Mouse (Mus musculus) liver, embryonic 12.5 days (tissue): Measurements from ENCODE around the gene D17H6S53E. TPM values are rescaled to one million over a fixed set of nuclear protein-coding genes. Genes with fewer than 3 reads are reported as not detected.
"Not testable (repeated sequence)": the region's sequence is repeated elsewhere in the genome, so short reads cannot be mapped to it uniquely, and the experiment has no call there.

Experiments used
- ATAC-seq: fragments of 200-750 bp; cut with Nextera tagmentation; 2 replicates; pipeline ENCODE4 v1.8.0; 2017; ENCODE audit warnings: moderate number of reproducible peaks, mild to moderate bottlenecking, moderate library complexity
- H3K27ac ChIP-seq: fragments of 300-500 bp; sonication (generic); 2 replicates; pipeline ENCODE4 v1.5.1; 2016; ENCODE audit warnings: mild to moderate bottlenecking
- H3K27me3 ChIP-seq: fragments of 300-500 bp; sonication (generic); replicated peaks from 2 replicates; pipeline ENCODE4 v1.6.1; 2016; ENCODE audit warnings: mild to moderate bottlenecking, moderate library complexity
- H3K36me3 ChIP-seq: fragments of 300-500 bp; sonication (generic); 2 replicates; pipeline ENCODE4 v1.6.1; 2016; ENCODE audit warnings: mild to moderate bottlenecking, moderate library complexity
- H3K4me1 ChIP-seq: fragments of 300-500 bp; sonication (generic); 2 replicates; pipeline ENCODE4 v1.6.1; 2016
- H3K4me2 ChIP-seq: fragments of 300-500 bp; sonication (generic); 2 replicates; pipeline ENCODE4 v1.6.1; 2016; ENCODE audit warnings: mild to moderate bottlenecking, moderate library complexity
- H3K4me3 ChIP-seq: fragments of 300-500 bp; sonication (generic); 2 replicates; pipeline ENCODE4 v1.5.1; 2016; ENCODE audit warnings: mild to moderate bottlenecking, moderate library complexity
- H3K9ac ChIP-seq: fragments of 300-500 bp; sonication (generic); 2 replicates; pipeline ENCODE4 v1.6.1; 2016; ENCODE audit warnings: mild to moderate bottlenecking, moderate library complexity
- H3K9me3 ChIP-seq: fragments of 300-500 bp; sonication (generic); replicated peaks from 2 replicates; pipeline ENCODE4 v1.6.1; 2016; ENCODE audit warnings: mild to moderate bottlenecking, moderate library complexity
- WGBS: fragments of 180-500 bp; shearing (Covaris S2); methylation state at CpG from one replicate; pipeline ENCODE4 v1.1.7; 2016; ENCODE audit not compliant: insufficient replicate concordance; 5-methylcytosine and 5-hydroxymethylcytosine counted together
- polyA plus RNA-seq: library from polyadenylated mRNA; unstranded; fragments of >200 nt; fragmentation: Nextera tagmentation; extraction: Ambion mirVana; gene quantifications from 2 replicates; pipeline ENCODE4 v1.2.1, GENCODE M21; 2016

D17H6S53E gene
- polyA plus RNA-seq, 1 experiment from 2014 or later: 4.3 TPM

DNA sequence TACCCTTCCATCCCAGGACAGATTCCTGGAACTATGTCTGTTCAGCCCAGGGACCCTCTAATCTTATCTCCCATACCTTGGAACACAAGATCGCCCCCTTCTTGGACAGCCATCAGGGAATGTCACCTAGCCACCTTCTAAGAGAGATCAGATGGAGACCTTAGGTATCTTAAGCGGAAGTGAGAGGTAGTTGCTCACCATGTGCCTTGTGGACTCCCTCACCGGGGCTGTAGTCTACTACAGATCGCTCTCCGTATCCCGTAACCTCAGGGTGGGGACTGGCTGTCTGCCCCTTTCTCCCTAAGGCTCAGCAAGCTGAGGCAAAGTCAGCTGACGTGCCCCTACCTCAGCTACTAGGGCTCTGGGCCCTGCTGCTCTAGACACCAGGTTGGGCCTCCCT lies 22.1 kb upstream of the D17H6S53E start:
- WGBS: 67% methylated on average over 7 of the region's 7 CpGs
- Histone ChIP-seq H3K4me2 (peak overlapping the region; percentile 50), H3K27ac (peak overlapping the region; percentile 82), H3K9ac (peak overlapping the region; percentile 57), H3K36me3 (peaks cover 50% of the 10 kb centered on the region), H3K9me3 (no peaks in the 10 kb centered on the region), H3K4me1 (peaks cover 55% of the 10 kb centered on the region), H3K27me3 (no peaks in the 10 kb centered on the region), H3K4me3 (no peak overlapping the region)
- ATAC-seq: no peak

DNA sequence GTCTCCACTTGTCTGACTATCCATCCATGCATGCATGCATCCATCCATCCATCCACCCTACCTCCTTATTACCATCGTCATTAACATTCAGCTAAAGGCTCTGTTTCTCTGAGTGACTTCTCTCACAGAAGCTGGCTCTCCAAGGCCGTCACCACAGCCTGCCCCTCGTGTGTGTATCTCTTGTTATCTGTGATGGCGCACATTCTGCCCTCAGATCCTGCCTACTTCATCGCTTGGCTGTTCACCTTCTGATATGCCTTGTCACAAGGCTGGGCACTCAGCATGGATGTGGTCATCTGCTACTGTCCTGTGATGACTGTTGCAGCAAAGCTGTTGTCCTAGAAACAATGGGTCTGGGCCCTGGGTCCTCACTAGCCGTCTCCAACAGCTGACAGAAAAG lies 21.4 kb upstream of the D17H6S53E start:
- H3K4me2 ChIP-seq: peak overlapping the region; percentile 50
- no peak overlapping the region for H3K4me3 ChIP-seq
- peak overlapping the region; percentile 57 for H3K9ac ChIP-seq
- peaks cover 43% of the 10 kb centered on the region for H3K36me3 ChIP-seq
- H3K4me1 ChIP-seq: peaks cover 54% of the 10 kb centered on the region
- H3K27ac ChIP-seq: peak overlapping the region; percentile 82
- H3K27me3 ChIP-seq: no peaks in the 10 kb centered on the region
- H3K9me3 ChIP-seq: no peaks in the 10 kb centered on the region
- WGBS: 20% methylated on average over 6 of the region's 6 CpGs
- ATAC-seq: peak; percentile 87

DNA sequence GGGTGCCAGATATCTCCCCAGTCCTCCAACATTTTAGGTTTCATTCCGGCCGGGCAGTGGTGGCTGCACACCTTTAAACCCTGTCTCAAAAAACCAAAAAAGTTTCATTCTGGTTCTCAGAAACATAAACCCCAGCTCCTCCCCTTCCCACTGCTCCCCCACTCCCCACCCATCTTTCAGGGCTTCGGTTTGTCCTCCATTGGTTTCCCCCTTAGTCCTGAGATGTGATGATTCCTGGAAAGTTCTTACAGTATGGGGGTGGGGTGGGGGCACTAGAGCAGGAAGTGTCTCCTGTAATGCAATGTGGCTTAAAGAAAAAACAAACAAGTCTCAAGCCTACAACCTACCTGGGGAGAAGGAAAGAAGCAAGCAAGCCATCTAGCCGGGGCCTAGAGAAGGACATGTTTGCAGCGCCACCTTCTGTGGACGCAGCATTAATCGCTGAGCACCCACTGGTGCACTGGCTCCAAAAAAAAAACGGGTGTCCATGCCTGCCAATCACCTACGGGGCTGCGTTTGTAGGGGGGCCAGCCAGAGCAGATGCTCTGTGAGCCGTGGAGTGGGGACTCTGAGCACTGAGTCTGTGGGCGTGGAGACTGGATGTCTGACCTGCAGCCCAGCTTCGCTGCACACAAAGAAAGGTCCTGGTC lies 20.3 kb upstream of the D17H6S53E start:
- Histone ChIP-seq H3K9me3 (no peaks in the 10 kb centered on the region), H3K9ac (peak overlapping the region; percentile 45; the same call in 1 of the 2 replicates), H3K4me1 (peaks cover 45% of the 10 kb centered on the region), H3K27me3 (no peaks in the 10 kb centered on the region), H3K36me3 (peaks cover 32% of the 10 kb centered on the region), H3K4me3 (no peak overlapping the region), H3K4me2 (peak overlapping the region; percentile 26), H3K27ac (peak overlapping the region; percentile 82)
- 25% methylated on average over 13 of the region's 13 CpGs for WGBS
- no peak; the same call in 1 of the 2 replicates for ATAC-seq

DNA sequence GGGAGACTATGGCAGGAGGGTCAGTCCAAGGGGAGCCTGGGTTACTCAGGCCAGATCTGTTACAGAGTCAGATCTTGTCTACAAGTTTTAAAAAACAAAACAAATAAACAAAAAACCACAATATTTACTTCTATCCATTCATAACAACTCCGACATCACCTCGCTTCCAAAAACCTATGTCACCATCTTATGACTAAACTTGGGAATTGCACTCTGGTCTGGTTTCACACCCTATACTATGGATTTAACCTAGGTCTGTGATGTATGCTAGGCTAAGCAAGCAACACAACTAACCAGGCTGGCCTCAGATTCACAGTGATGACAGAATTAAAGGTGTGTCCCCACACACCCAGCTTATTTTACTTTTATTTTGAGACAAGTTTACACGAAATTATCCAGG lies 19.7 kb upstream of the D17H6S53E start:
- no peak overlapping the region for H3K4me2 ChIP-seq
- no peaks in the 10 kb centered on the region for H3K9me3 ChIP-seq
- no peak overlapping the region for H3K27ac ChIP-seq
- H3K9ac ChIP-seq: no peak overlapping the region
- H3K27me3 ChIP-seq: 0 out of 2 replicates have a peak, but pooled peaks cover 3% of the 10 kb centered on the region
- peaks cover 45% of the 10 kb centered on the region for H3K4me1 ChIP-seq
- no peak for ATAC-seq
- H3K36me3 ChIP-seq: peaks cover 26% of the 10 kb centered on the region
- no peak overlapping the region for H3K4me3 ChIP-seq
- 70% methylated on average over 3 of the region's 3 CpGs for WGBS

DNA sequence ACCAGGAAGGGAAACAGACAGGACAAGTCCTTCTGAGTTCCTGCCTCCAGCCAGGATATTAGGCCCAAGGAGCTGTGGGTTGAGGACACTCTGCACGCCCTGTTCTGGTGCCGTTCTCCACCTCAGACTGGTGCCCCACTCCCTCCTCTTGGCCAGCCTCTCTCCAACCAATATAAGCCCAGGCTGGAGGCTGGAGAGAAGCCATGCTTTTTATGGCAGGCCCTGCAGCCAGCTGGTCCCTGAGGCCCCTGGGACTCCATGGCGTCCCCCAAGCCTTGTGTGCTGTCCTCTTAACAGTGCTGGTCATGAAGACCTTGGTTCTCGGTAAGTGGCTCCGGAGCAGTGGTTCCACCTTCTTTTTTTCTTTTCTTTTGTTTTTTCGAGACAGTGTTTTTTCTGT lies 18.1 kb upstream of the D17H6S53E start, which contains the start of gene Ly6g5c:
TSS of gene Ly6g5c (plus strand) at position 183 of the 400 bp plus-strand sequence.
- no peaks in the 10 kb centered on the region for H3K9me3 ChIP-seq
- peaks cover 33% of the 10 kb centered on the region for H3K4me1 ChIP-seq
- no peak within 1 kb of the TSS for H3K27ac ChIP-seq
- no peak within 1 kb of the TSS for H3K4me3 ChIP-seq
- H3K9ac ChIP-seq: no peak within 1 kb of the TSS
- 80% methylated on average over 6 of the region's 6 CpGs for WGBS
- H3K36me3 ChIP-seq: peaks cover 10% of the 10 kb centered on the region
- 0 out of 2 replicates have a peak, but pooled peaks cover 4% of the 10 kb centered on the region for H3K27me3 ChIP-seq
- H3K4me2 ChIP-seq: no peak within 1 kb of the TSS
- no peak for ATAC-seq

DNA sequence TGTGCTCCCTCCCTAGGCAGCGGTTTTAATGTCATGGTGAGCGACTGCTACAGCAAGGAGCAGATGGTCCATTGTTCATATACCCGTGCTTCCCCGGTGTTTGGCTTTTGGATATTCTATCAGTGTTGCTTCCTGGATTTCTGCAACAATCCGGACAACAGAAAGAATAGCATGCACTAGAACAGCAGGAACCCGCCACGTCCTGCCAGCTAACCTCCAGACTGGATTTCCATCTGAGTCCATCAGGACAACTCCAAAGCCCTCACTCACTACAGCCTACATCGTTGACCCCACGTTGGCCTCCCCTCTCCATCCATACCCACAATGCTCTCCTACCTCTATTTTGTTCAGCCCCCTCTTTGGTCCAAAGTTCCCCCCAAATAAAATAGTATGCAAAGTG lies 14.4 kb upstream of the D17H6S53E start:
- no peaks in the 10 kb centered on the region for H3K9me3 ChIP-seq
- no peak for ATAC-seq
- H3K27me3 ChIP-seq: 0 out of 2 replicates have a peak, but pooled peaks cover 4% of the 10 kb centered on the region
- no peak overlapping the region for H3K9ac ChIP-seq
- no peak overlapping the region for H3K27ac ChIP-seq
- WGBS: 68% methylated on average over 9 of the region's 9 CpGs
- H3K36me3 ChIP-seq: peaks cover 30% of the 10 kb centered on the region
- no peaks in the 10 kb centered on the region for H3K4me1 ChIP-seq
- no peak overlapping the region for H3K4me3 ChIP-seq
- H3K4me2 ChIP-seq: no peak overlapping the region

DNA sequence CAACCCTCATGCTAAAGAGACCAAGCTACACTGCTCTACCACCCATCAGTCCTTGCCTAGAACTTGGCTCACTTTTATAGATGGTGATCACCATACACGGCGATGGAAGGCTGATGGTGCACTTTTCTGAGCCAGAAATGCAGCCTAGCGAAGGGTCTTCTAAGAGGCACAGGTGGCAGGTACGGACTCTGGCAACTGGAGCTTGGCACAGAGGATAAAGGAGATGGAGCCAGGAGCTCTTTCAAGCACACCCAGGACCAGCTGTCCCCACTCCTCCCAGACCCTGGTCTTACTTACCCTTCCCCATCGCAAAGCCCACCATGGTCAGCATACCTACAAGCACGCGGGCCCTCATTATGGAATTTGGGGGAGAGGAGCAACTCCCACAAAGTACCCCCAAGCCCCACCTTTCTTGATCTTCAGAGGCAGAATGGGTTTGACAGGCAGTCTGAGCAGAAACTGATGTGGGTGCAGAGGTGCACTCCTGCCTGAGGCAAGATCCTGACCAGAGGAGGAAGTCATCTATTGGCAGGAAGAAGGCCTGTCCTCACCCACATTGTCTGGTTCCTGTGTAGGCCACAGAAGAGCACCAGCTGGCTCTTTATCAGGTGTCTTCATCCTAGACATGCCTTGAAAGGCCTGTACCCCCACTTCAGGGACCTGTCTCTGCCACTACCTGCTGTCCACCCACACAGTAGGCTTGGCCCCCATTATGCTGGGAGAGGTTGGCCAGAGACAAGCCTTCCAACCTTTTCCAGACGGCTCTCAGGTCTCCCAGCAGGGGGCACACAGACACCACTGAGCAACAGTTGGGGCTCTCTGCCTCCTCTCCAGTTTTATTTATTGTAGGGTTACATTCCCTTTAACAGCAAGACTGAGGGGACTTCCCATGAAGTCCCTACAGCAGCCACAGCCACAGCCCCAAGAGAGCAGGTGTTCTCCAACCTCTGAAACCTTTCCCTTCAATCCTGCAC lies 10.8 kb upstream of the D17H6S53E start, which contains the start of gene Ly6g5b:
TSS of gene Ly6g5b (minus strand) at position 383 of the 974 bp plus-strand sequence.
- H3K4me3 ChIP-seq: no peak within 1 kb of the TSS
- H3K9ac ChIP-seq: no peak within 1 kb of the TSS
- no peaks in the 10 kb centered on the region for H3K9me3 ChIP-seq
- no peak within 1 kb of the TSS for H3K27ac ChIP-seq
- no peak within 1 kb of the TSS for H3K4me2 ChIP-seq
- H3K27me3 ChIP-seq: 0 out of 2 replicates have a peak, but pooled peaks cover 4% of the 10 kb centered on the region
- 77% methylated on average over 8 of the region's 8 CpGs for WGBS
- peaks cover 12% of the 10 kb centered on the region for H3K4me1 ChIP-seq
- no peak for ATAC-seq
- H3K36me3 ChIP-seq: peaks cover 59% of the 10 kb centered on the region

DNA sequence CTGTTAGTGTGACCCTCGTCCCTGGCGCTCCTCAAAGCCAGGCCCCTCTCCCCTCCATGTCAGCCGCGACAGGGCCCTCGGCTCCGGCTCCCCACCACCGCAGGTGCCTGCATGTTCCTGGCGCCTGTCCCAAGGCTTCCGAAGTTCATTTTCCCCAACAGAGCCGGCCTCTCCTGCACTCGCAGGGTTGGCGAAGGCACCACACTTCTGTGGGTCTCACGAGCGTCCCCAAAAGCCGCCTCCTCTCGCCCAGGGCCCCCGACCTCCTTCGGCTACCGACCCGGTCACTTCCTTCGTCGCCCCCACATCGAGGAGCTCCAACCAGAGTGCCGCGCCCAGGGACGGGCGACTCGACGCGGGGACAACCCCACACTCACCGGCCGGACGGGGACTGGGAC lies 5.4 kb upstream of the D17H6S53E start:
- Histone ChIP-seq H3K27ac (peak overlapping the region; percentile 64), H3K9me3 (no peaks in the 10 kb centered on the region), H3K27me3 (no peaks in the 10 kb centered on the region), H3K9ac (peak overlapping the region; percentile 92), H3K4me3 (peak overlapping the region; percentile 82), H3K4me2 (peak overlapping the region; percentile 89), H3K36me3 (peaks cover 62% of the 10 kb centered on the region), H3K4me1 (peaks cover 40% of the 10 kb centered on the region)
- peak; percentile 6 for ATAC-seq
- under 1% methylated on average over 33 of the region's 33 CpGs for WGBS

DNA sequence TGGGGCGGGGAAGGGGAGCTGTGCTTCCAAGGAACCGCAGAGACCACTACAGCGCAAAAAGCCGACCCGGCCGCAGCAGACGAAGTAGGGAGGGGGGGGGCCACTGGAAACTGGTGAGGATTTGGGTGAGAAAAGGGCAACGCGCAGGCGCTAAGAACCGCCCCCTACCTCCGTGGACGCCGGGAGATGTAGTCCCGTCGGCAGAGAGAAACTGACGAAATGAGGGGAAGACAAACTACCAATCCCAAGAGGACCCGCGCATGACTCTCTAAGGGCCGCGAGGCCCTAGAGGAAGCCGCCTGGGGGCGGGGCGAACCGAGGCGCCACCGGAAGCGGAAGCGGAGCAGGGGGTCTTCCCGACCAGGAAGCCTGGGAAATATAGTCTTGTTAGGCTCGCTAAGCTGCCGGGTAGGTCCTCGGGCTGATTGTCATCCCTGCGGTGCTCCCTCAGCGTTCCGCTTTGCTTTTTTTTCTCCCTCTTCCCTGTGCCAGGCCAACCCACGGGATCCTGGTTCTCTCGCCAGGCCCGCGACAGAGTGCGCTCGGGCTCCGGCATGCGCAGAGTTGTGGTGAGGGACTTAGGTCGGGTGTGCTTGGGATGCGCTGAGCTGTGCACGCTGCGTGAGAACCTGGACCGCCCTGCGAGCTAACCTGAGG lies 4.9 kb upstream of the D17H6S53E start, which contains the start of gene Gpank1:
TSS of gene Gpank1 (plus strand) at position 313 of the 657 bp plus-strand sequence.
- 2% methylated on average over 50 of the region's 50 CpGs for WGBS
- peaks cover 42% of the 10 kb centered on the region for H3K4me1 ChIP-seq
- peak within 1 kb of the TSS; percentile 96 for H3K27ac ChIP-seq
- peak; percentile 94 for ATAC-seq
- peak within 1 kb of the TSS; percentile 92 for H3K9ac ChIP-seq
- peaks cover 57% of the 10 kb centered on the region for H3K36me3 ChIP-seq
- H3K9me3 ChIP-seq: no peaks in the 10 kb centered on the region
- H3K27me3 ChIP-seq: no peaks in the 10 kb centered on the region
- H3K4me2 ChIP-seq: peak within 1 kb of the TSS; percentile 89
- H3K4me3 ChIP-seq: peak within 1 kb of the TSS; percentile 82

DNA sequence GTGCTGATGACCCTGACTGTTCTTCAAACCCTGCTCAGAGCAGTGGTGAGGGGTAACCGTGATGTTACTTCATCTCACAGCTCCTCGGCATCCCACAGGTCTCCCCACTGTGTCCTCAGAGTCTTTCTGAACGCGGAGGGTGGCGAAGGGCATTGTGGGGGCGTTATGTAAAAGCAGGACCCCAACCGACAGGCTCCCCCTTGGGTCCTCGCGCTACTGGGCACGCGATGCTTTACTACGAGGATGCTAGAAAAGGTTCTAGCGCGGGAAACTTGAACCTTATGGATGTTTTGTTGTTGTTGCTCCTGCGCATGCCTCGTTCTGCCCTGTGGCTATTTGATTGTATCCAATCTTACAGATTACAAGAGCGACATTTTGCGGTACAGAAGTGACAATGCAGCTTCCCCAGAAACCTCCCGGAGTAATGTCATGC lies 4.3 kb upstream of the D17H6S53E start, which contains the start of gene Csnk2b:
TSS of gene Csnk2b (minus strand) at position 183 of the 433 bp plus-strand sequence.
- Histone ChIP-seq H3K27ac (peak within 1 kb of the TSS; percentile 96), H3K4me1 (peaks cover 47% of the 10 kb centered on the region), H3K36me3 (peaks cover 53% of the 10 kb centered on the region), H3K9ac (peak within 1 kb of the TSS; percentile 92), H3K4me2 (peak within 1 kb of the TSS; percentile 89), H3K9me3 (no peaks in the 10 kb centered on the region), H3K4me3 (peak within 1 kb of the TSS; percentile 82), H3K27me3 (no peaks in the 10 kb centered on the region)
- under 1% methylated on average over 19 of the region's 19 CpGs for WGBS
- no peak for ATAC-seq

DNA sequence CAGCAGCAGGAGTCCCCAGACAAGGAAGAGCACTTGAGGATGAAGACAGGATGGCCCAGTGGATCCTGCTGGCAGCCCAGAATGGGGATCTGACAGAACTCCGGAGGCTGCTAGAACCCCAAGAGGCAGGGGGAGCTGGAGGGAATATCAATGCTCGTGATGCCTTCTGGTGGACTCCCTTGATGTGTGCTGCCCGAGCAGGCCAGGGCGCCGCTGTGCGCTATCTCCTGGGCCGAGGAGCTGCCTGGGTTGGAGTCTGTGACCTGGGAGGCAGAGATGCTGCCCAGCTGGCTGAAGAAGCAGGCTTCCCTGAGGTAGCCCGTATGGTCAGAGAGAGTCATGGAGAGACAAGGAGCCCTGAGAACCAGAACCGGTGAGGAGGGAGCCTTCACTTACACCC lies 2.9 kb upstream of the D17H6S53E start:
- H3K4me3 ChIP-seq, H3K27ac ChIP-seq, ATAC-seq, H3K9me3 ChIP-seq, H3K4me2 ChIP-seq, H3K9ac ChIP-seq, H3K27me3 ChIP-seq: not testable (repeated sequence)
- WGBS: 83% methylated on average over 9 of the region's 9 CpGs
- H3K4me1 ChIP-seq: peaks cover 58% of the 10 kb centered on the region
- H3K36me3 ChIP-seq: peaks cover 51% of the 10 kb centered on the region
